Mouse (Mus musculus): ENCODE measurements around the gene Ntn3. TPM values are rescaled to one million over a fixed set of nuclear protein-coding genes. Genes with fewer than 3 reads are reported as not detected.

Ntn3 gene
- polyA plus RNA-seq, 1 experiment from 2014 or later = 2.0 TPM

DNA sequence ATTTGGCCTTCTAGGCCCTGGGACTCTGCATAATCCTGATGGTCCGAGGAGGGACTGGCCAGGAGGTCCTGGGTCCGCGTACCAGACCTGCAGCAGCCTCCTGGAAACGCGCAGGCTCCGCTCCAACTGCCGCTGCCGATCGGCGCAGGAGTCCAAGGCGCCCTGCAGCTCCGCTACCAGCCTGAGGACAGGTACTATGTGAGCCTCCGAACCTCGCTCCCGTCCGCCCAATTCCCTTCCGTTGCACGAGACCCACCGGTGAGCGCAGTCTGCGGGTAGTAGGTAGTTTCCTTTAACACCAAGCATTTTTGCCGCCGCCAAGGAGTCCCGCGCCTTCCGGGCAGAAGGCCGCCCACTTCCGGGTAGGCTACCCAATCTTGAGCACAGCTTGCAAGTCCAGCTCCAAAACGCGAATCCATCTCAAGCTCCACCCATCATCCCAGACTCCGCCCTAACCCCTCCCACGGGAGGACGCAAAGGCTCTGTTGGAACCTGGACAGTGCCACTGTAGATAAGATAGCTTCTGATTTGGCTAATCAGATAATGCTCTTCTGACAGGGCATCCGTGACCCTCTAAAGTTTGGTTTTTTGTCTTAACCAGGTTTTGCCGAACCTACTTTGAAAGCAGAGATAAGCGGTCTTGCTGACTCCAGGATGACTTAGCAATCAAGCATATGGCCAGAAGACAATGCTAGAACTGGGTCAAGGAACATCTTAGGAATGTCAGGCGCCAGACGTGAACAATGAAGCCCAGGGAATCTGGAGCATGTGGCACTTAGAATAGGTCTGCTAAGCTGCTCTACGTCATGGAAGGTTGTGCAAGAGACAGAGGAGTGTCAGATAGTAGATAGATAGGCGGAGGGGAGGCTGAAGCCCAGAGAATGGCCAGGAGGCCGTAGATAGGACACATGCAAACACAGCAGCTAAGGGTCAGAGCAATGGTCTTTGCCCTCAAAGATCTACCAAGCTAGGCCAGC, 11.4 kb upstream of the Ntn3 start, which contains the start of gene Tedc2:
Tedc2 (minus strand) TSS at position 417 of the 977 bp plus-strand sequence.
- peaks cover 34% of the 10 kb centered on the region for H3K36me3 ChIP-seq (ENCODE audit: control insufficient read depth, insufficient read depth, low read length)
- no peaks in the 10 kb centered on the region for H3K27me3 ChIP-seq (ENCODE audit: control insufficient read depth, insufficient read depth, low read length)
- peak within 1 kb of the TSS; percentile 95 for H3K4me2 ChIP-seq
- 2% methylated on average over 41 of the region's 41 CpGs for WGBS (ENCODE audit: insufficient replicate concordance)
- H3K4me3 ChIP-seq (ENCODE audit: low read depth, low read length) = peak within 1 kb of the TSS; percentile 87
- peaks cover 12% of the 10 kb centered on the region for H3K4me1 ChIP-seq (ENCODE audit: control insufficient read depth, insufficient read depth, low read length)
- H3K27ac ChIP-seq (ENCODE audit: low read depth, low read length) = peak within 1 kb of the TSS; percentile 62
- H3K9me3 ChIP-seq (replicated peaks; ENCODE audit: control insufficient read depth, low read length) = no peaks in the 10 kb centered on the region
- peak; percentile 83 for ATAC-seq (replicated peaks; ENCODE audit: insufficient number of reproducible peaks, low FRiP score, low TSS enrichment)
- H3K9ac ChIP-seq (ENCODE audit: low read depth, low read length) = peak within 1 kb of the TSS; percentile 92

DNA sequence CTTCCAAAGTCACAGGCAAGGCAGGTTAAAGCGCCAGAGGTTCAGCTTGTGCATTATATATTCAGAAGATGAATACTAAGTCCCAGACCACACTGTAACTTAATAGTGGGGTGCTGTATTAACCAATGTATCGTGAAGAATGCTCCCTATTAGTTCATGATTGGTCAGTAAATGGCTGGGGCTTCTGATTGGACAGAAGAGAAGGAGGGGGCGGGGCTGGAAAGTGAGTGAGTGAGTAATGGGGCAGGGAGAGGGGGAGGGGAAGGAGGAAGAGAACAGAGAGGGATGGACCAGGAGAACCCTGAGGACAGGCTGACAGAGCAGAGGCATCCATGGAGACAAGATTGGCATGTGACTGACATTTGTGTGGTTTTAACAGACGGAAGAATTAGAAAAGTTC, 7.5 kb upstream of the Ntn3 start:
- H3K4me3 ChIP-seq (ENCODE audit: low read depth, low read length) = no peak overlapping the region
- no peak overlapping the region for H3K9ac ChIP-seq (ENCODE audit: low read depth, low read length)
- 67% methylated on average over 4 of the region's 4 CpGs for WGBS (ENCODE audit: insufficient replicate concordance)
- H3K27me3 ChIP-seq (ENCODE audit: control insufficient read depth, insufficient read depth, low read length) = no peaks in the 10 kb centered on the region
- no peak overlapping the region for H3K4me2 ChIP-seq
- peaks cover 18% of the 10 kb centered on the region for H3K36me3 ChIP-seq (ENCODE audit: control insufficient read depth, insufficient read depth, low read length)
- H3K27ac ChIP-seq (ENCODE audit: low read depth, low read length) = no peak overlapping the region
- H3K9me3 ChIP-seq (replicated peaks; ENCODE audit: control insufficient read depth, low read length) = no peaks in the 10 kb centered on the region
- H3K4me1 ChIP-seq (ENCODE audit: control insufficient read depth, insufficient read depth, low read length) = peaks cover 15% of the 10 kb centered on the region
- no peak for ATAC-seq (replicated peaks; ENCODE audit: insufficient number of reproducible peaks, low FRiP score, low TSS enrichment)

- Histone ChIP-seq H3K9me3 (replicated peaks; ENCODE audit: control insufficient read depth, low read length) (no peaks in the 10 kb centered on the region), H3K4me2 (no peak overlapping the region), H3K27ac (ENCODE audit: low read depth, low read length) (no peak overlapping the region), H3K9ac (ENCODE audit: low read depth, low read length) (no peak overlapping the region), H3K4me3 (ENCODE audit: low read depth, low read length) (no peak overlapping the region), H3K36me3 (ENCODE audit: control insufficient read depth, insufficient read depth, low read length) (peaks cover 18% of the 10 kb centered on the region), H3K4me1 (ENCODE audit: control insufficient read depth, insufficient read depth, low read length) (peaks cover 21% of the 10 kb centered on the region), H3K27me3 (ENCODE audit: control insufficient read depth, insufficient read depth, low read length) (peaks cover 11% of the 10 kb centered on the region)
- ATAC-seq (replicated peaks; ENCODE audit: insufficient number of reproducible peaks, low FRiP score, low TSS enrichment) = no peak
- 78% methylated on average over 6 of the region's 6 CpGs for WGBS (ENCODE audit: insufficient replicate concordance)
Measured at GRCm38 (mm10) chr17:24213186-24213585, 3.9 kb upstream of the Ntn3 start.

- Histone ChIP-seq H3K4me3 (ENCODE audit: low read depth, low read length) (peak overlapping the region; percentile 57), H3K9ac (ENCODE audit: low read depth, low read length) (no peak overlapping the region), H3K36me3 (ENCODE audit: control insufficient read depth, insufficient read depth, low read length) (peaks cover 13% of the 10 kb centered on the region), H3K27ac (ENCODE audit: low read depth, low read length) (no peak overlapping the region), H3K4me2 (peak overlapping the region; percentile 99), H3K4me1 (ENCODE audit: control insufficient read depth, insufficient read depth, low read length) (peaks cover 27% of the 10 kb centered on the region), H3K27me3 (ENCODE audit: control insufficient read depth, insufficient read depth, low read length) (peaks cover 18% of the 10 kb centered on the region), H3K9me3 (replicated peaks; ENCODE audit: control insufficient read depth, low read length) (no peaks in the 10 kb centered on the region)
- ATAC-seq (replicated peaks; ENCODE audit: insufficient number of reproducible peaks, low FRiP score, low TSS enrichment) = no peak
- 26% methylated on average over 5 of the region's 5 CpGs for WGBS (ENCODE audit: insufficient replicate concordance)
Measured at GRCm38 (mm10) chr17:24212441-24213018, 3.2 kb upstream of the Ntn3 start.

- Histone ChIP-seq H3K27ac (ENCODE audit: low read depth, low read length) (no peak overlapping the region), H3K4me3 (ENCODE audit: low read depth, low read length) (peak overlapping the region; percentile 57), H3K4me2 (peak overlapping the region; percentile 99), H3K9me3 (replicated peaks; ENCODE audit: control insufficient read depth, low read length) (no peaks in the 10 kb centered on the region), H3K4me1 (ENCODE audit: control insufficient read depth, insufficient read depth, low read length) (peaks cover 34% of the 10 kb centered on the region), H3K36me3 (ENCODE audit: control insufficient read depth, insufficient read depth, low read length) (peaks cover 12% of the 10 kb centered on the region; the same call in 1 of the 2 replicates), H3K27me3 (ENCODE audit: control insufficient read depth, insufficient read depth, low read length) (peaks cover 25% of the 10 kb centered on the region), H3K9ac (ENCODE audit: low read depth, low read length) (peak overlapping the region; percentile 80)
- no peak for ATAC-seq (replicated peaks; ENCODE audit: insufficient number of reproducible peaks, low FRiP score, low TSS enrichment)
- WGBS (ENCODE audit: insufficient replicate concordance) = 1% methylated on average over 36 of the region's 37 CpGs
Measured at GRCm38 (mm10) chr17:24211631-24212440, 2.5 kb upstream of the Ntn3 start.

GRCm38 (mm10) chr17:24210591-24210990, 1.3 kb upstream of the Ntn3 start:
- no peak overlapping the region for H3K9ac ChIP-seq (ENCODE audit: low read depth, low read length)
- H3K9me3 ChIP-seq (replicated peaks; ENCODE audit: control insufficient read depth, low read length) = no peaks in the 10 kb centered on the region
- no peak overlapping the region for H3K4me3 ChIP-seq (ENCODE audit: low read depth, low read length)
- no peak for ATAC-seq (replicated peaks; ENCODE audit: insufficient number of reproducible peaks, low FRiP score, low TSS enrichment)
- WGBS (ENCODE audit: insufficient replicate concordance) = 56% methylated on average over 3 of the region's 3 CpGs
- no peak overlapping the region for H3K27ac ChIP-seq (ENCODE audit: low read depth, low read length)
- H3K4me1 ChIP-seq (ENCODE audit: control insufficient read depth, insufficient read depth, low read length) = peaks cover 47% of the 10 kb centered on the region
- H3K4me2 ChIP-seq = no peak overlapping the region
- H3K36me3 ChIP-seq (ENCODE audit: control insufficient read depth, insufficient read depth, low read length) = peaks cover 6% of the 10 kb centered on the region; the same call in 1 of the 2 replicates
- H3K27me3 ChIP-seq (ENCODE audit: control insufficient read depth, insufficient read depth, low read length) = peaks cover 32% of the 10 kb centered on the region

DNA sequence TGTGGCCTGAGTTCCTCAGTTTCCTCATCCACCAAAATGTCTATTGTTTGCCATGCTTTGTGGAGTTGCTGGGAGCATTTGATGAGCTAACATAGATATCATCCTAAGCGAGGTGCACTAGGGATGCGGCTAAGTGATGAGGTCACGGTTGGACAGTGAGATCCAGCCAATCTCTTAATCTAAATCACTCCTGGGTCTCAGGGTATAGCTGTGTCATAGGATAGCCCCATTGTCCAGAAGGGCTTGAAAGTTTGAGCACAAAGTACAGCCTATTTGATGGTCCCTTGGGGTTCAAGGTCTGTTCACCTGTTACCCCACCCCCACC, 547 bp upstream of the Ntn3 start:
- Histone ChIP-seq H3K27ac (ENCODE audit: low read depth, low read length) (no peak overlapping the region), H3K4me1 (ENCODE audit: control insufficient read depth, insufficient read depth, low read length) (peaks cover 48% of the 10 kb centered on the region), H3K36me3 (ENCODE audit: control insufficient read depth, insufficient read depth, low read length) (no peaks in the 10 kb centered on the region), H3K9ac (ENCODE audit: low read depth, low read length) (peak overlapping the region; percentile 66; the same call in 1 of the 2 replicates), H3K4me2 (peak overlapping the region; percentile 97; the same call in 1 of the 2 replicates), H3K27me3 (ENCODE audit: control insufficient read depth, insufficient read depth, low read length) (peaks cover 32% of the 10 kb centered on the region), H3K4me3 (ENCODE audit: low read depth, low read length) (no peak overlapping the region), H3K9me3 (replicated peaks; ENCODE audit: control insufficient read depth, low read length) (no peaks in the 10 kb centered on the region)
- 77% methylated on average over 3 of the region's 3 CpGs for WGBS (ENCODE audit: insufficient replicate concordance)
- ATAC-seq (replicated peaks; ENCODE audit: insufficient number of reproducible peaks, low FRiP score, low TSS enrichment) = no peak

- no peak; the same call in 1 of the 2 replicates for ATAC-seq (replicated peaks; ENCODE audit: insufficient number of reproducible peaks, low FRiP score, low TSS enrichment)
Measured at GRCm38 (mm10) chr17:24208641-24209042, 689 bp downstream of the Ntn3 start.

More at GRCm38 (mm10) chr17:24208641-24209042, 689 bp downstream of the Ntn3 start:
- no peaks in the 10 kb centered on the region for H3K9me3 ChIP-seq (replicated peaks; ENCODE audit: control insufficient read depth, low read length)
- peaks cover 32% of the 10 kb centered on the region for H3K27me3 ChIP-seq (ENCODE audit: control insufficient read depth, insufficient read depth, low read length)
- H3K36me3 ChIP-seq (ENCODE audit: control insufficient read depth, insufficient read depth, low read length) = no peaks in the 10 kb centered on the region
- peak overlapping the region; percentile 48 for H3K27ac ChIP-seq (ENCODE audit: low read depth, low read length)
- 3% methylated on average over 29 of the region's 29 CpGs for WGBS (ENCODE audit: insufficient replicate concordance)
- H3K4me3 ChIP-seq (ENCODE audit: low read depth, low read length) = peak overlapping the region; percentile 44
- H3K4me1 ChIP-seq (ENCODE audit: control insufficient read depth, insufficient read depth, low read length) = peaks cover 61% of the 10 kb centered on the region
- H3K4me2 ChIP-seq = peak overlapping the region; percentile 97
- peak overlapping the region; percentile 66 for H3K9ac ChIP-seq (ENCODE audit: low read depth, low read length)

Measured in heart, embryonic 11.5 days (tissue).